Mouse (Mus musculus): ENCODE measurements at regions not wholly inside any gene's neighbourhood (a gene's known extent, or its start where the extent isn't known, plus 50 kb on each side); places are given as distances from the start of the nearest gene placed in this dataset.

DNA sequence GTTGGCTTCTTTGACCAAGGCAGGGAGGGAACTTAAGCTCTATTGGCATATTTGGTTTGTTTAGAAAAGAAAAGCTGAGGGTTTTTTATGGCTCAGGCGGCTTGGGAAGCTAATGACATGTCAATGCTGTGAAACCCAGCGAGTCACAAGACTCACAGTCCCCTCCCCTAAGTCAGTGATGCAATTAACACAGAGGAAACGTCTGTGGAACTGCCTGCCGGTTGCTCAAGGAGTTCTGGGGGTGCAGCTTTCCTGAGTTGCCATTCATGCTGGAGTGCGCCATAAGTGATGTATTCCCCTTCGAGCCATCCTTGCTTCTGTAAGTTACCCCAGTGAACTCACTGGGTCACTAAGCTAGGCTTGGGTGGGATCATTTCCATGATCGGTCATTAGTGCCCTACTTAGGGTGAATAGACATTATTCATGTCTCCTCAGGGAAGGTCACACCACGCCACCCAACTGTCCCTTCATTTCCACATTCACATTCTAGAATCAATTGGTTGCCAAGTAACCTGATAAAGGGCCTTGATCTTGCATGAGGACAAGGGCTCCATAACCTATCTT, 72.4 kb upstream of the Hk2 start:
- WGBS: 67% methylated on average over 8 of the region's 8 CpGs
- H3K27ac ChIP-seq (ENCODE audit: low read depth): no peak overlapping the region
- no peak overlapping the region for H3K4me3 ChIP-seq (ENCODE audit: low read depth, low read length)
- H3K4me1 ChIP-seq (ENCODE audit: insufficient read depth): no peaks in the 10 kb centered on the region
- no peak overlapping the region for H3K4me2 ChIP-seq
- no peak for TF ChIP-seq CTCF (IDR thresholded peaks at IDR 0.05; ENCODE audit: low read depth)
- no peak for DNase-seq
- H3K9ac ChIP-seq: no peak overlapping the region
- no peaks in the 10 kb centered on the region for H3K27me3 ChIP-seq (ENCODE audit: insufficient read depth, low read length)
- ATAC-seq (ENCODE audit: insufficient read depth): no peak
- no peaks in the 10 kb centered on the region for H3K36me3 ChIP-seq (ENCODE audit: insufficient read depth)
- no peaks in the 10 kb centered on the region for H3K9me3 ChIP-seq (ENCODE audit: low read depth, low read length)

- peak; percentile 60 for TF ChIP-seq CTCF (IDR thresholded peaks at IDR 0.05; ENCODE audit: low read depth)
These were observed 70.2 kb upstream of the Hk2 start for GRCm38 (mm10) chr6:82844432-82844831.

GRCm38 (mm10) chr6:82843881-82844280, 69.6 kb upstream of the Hk2 start:
- H3K4me2 ChIP-seq: no peak overlapping the region
- no peak; the same call in 1 of the 2 replicates for ATAC-seq (ENCODE audit: insufficient read depth)
- whole genome bisulfite sequencing: 67% methylated on average over 4 of the region's 4 CpGs

More at GRCm38 (mm10) chr6:82844432-82844831, 70.2 kb upstream of the Hk2 start:
- Histone ChIP-seq H3K4me3 (ENCODE audit: low read depth, low read length) (no peak overlapping the region), H3K27ac (ENCODE audit: low read depth) (no peak overlapping the region), H3K9me3 (ENCODE audit: low read depth, low read length) (no peaks in the 10 kb centered on the region), H3K4me2 (no peak overlapping the region), H3K9ac (no peak overlapping the region), H3K4me1 (ENCODE audit: insufficient read depth) (no peaks in the 10 kb centered on the region), H3K36me3 (ENCODE audit: insufficient read depth) (no peaks in the 10 kb centered on the region), H3K27me3 (ENCODE audit: insufficient read depth, low read length) (no peaks in the 10 kb centered on the region)
- 46% methylated on average over 3 of the region's 3 CpGs for WGBS
- peak; percentile 47; the same call in 1 of the 2 replicates for ATAC-seq (ENCODE audit: insufficient read depth)
- DNase-seq: peak; percentile 59

GRCm38 (mm10) chr6:82837246-82837645, 63.0 kb upstream of the Hk2 start:
- Histone ChIP-seq H3K27me3 (ENCODE audit: insufficient read depth, low read length) (no peaks in the 10 kb centered on the region), H3K36me3 (ENCODE audit: insufficient read depth) (no peaks in the 10 kb centered on the region), H3K9ac (no peak overlapping the region), H3K4me1 (ENCODE audit: insufficient read depth) (no peaks in the 10 kb centered on the region), H3K27ac (ENCODE audit: low read depth) (no peak overlapping the region), H3K9me3 (ENCODE audit: low read depth, low read length) (no peaks in the 10 kb centered on the region), H3K4me2 (no peak overlapping the region), H3K4me3 (ENCODE audit: low read depth, low read length) (no peak overlapping the region)
- WGBS: 61% methylated on average over 9 of the region's 9 CpGs
- TF ChIP-seq CTCF (IDR thresholded peaks at IDR 0.05; ENCODE audit: low read depth): no peak
- DNase-seq: no peak
- no peak for ATAC-seq (ENCODE audit: insufficient read depth)

More at GRCm38 (mm10) chr6:82843881-82844280, 69.6 kb upstream of the Hk2 start:
- H3K36me3 ChIP-seq (ENCODE audit: insufficient read depth): no peaks in the 10 kb centered on the region
- H3K9ac ChIP-seq: no peak overlapping the region
- no peak for TF ChIP-seq CTCF (IDR thresholded peaks at IDR 0.05; ENCODE audit: low read depth)
- H3K4me3 ChIP-seq (ENCODE audit: low read depth, low read length): no peak overlapping the region
- H3K9me3 ChIP-seq (ENCODE audit: low read depth, low read length): no peaks in the 10 kb centered on the region
- no peak for DNase-seq
- no peak overlapping the region for H3K27ac ChIP-seq (ENCODE audit: low read depth)
- no peaks in the 10 kb centered on the region for H3K4me1 ChIP-seq (ENCODE audit: insufficient read depth)
- H3K27me3 ChIP-seq (ENCODE audit: insufficient read depth, low read length): no peaks in the 10 kb centered on the region

- TF ChIP-seq CTCF (IDR thresholded peaks at IDR 0.05; ENCODE audit: low read depth): 0 out of 2 replicates have a peak, but pooled peaks have one; percentile 7
- Histone ChIP-seq H3K9ac (no peak overlapping the region), H3K36me3 (ENCODE audit: insufficient read depth) (no peaks in the 10 kb centered on the region), H3K4me1 (ENCODE audit: insufficient read depth) (no peaks in the 10 kb centered on the region), H3K27ac (ENCODE audit: low read depth) (no peak overlapping the region), H3K9me3 (ENCODE audit: low read depth, low read length) (no peaks in the 10 kb centered on the region), H3K4me3 (ENCODE audit: low read depth, low read length) (no peak overlapping the region), H3K27me3 (ENCODE audit: insufficient read depth, low read length) (no peaks in the 10 kb centered on the region), H3K4me2 (no peak overlapping the region)
- ATAC-seq (ENCODE audit: insufficient read depth): no peak
- 45% methylated on average over 11 of the region's 11 CpGs for WGBS
- DNase-seq: peak; percentile 10
These were observed 61.2 kb upstream of the Hk2 start for GRCm38 (mm10) chr6:82835222-82836064.

DNA sequence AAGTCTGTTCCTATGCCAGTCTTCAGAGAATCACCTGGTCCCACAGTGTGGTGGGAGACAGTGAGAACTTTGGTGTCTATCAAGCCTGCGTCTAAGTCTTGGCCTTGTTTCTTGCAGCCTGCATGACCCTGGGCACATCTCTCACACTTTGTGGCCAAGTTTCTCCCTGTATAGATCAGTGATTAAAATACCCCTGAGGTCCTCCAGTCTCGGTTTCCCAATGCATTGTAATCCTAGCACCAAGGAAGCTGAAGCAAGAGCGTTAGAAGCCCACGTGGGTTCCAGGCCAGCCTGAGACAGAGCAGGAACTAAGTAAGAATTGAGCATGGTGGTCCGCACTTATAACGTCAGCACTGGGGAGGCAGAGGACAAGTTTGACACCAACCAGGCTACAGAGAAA, 59.6 kb upstream of the Hk2 start:
- WGBS: 88% methylated on average over 6 of the region's 6 CpGs
- TF ChIP-seq CTCF (IDR thresholded peaks at IDR 0.05; ENCODE audit: low read depth): no peak
- Histone ChIP-seq H3K36me3 (ENCODE audit: insufficient read depth) (no peaks in the 10 kb centered on the region), H3K4me2 (no peak overlapping the region), H3K4me3 (ENCODE audit: low read depth, low read length) (no peak overlapping the region), H3K4me1 (ENCODE audit: insufficient read depth) (no peaks in the 10 kb centered on the region), H3K27me3 (ENCODE audit: insufficient read depth, low read length) (no peaks in the 10 kb centered on the region), H3K27ac (ENCODE audit: low read depth) (no peak overlapping the region), H3K9ac (no peak overlapping the region), H3K9me3 (ENCODE audit: low read depth, low read length) (no peaks in the 10 kb centered on the region)
- no peak for ATAC-seq (ENCODE audit: insufficient read depth)
- DNase-seq: no peak

DNA sequence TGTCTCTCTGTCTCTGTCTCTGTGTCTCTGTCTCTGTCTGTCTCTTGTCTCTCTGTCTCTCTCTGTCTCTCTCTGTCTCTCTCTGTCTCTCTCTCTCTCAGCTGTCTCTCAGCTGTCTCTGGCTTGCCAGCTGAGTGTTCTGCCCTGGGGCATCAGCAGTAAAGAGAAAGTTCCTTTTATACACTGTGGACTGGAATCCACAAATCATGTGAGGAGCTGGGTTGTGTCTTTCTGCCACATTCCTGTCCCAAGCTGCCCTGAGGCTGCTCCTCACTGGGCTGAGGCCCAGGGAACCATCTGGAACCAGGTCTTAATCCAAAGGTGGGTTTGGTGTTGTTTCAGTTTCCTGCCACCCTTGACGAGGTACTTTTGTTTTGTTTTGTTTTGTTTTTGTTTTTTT, 57.0 kb upstream of the Hk2 start:
- 24% methylated on average over 1 of the region's 1 CpGs for WGBS
- DNase-seq (no peak), ATAC-seq (ENCODE audit: insufficient read depth) (no peak)
- no peak overlapping the region for H3K4me2 ChIP-seq
- H3K9ac ChIP-seq: no peak overlapping the region
- H3K9me3 ChIP-seq (ENCODE audit: low read depth, low read length): no peaks in the 10 kb centered on the region
- H3K4me3 ChIP-seq (ENCODE audit: low read depth, low read length): no peak overlapping the region
- no peak for TF ChIP-seq CTCF (IDR thresholded peaks at IDR 0.05; ENCODE audit: low read depth)
- no peak overlapping the region for H3K27ac ChIP-seq (ENCODE audit: low read depth)
- H3K4me1 ChIP-seq (ENCODE audit: insufficient read depth): no peaks in the 10 kb centered on the region
- H3K36me3 ChIP-seq (ENCODE audit: insufficient read depth): no peaks in the 10 kb centered on the region
- no peaks in the 10 kb centered on the region for H3K27me3 ChIP-seq (ENCODE audit: insufficient read depth, low read length)

All from lung, embryonic 14.5 days (tissue).